Mouse (Mus musculus) kidney, postnatal 0 days (tissue): Measurements from ENCODE around the gene Cyp3a59. TPM values are rescaled to one million over a fixed set of nuclear protein-coding genes. Genes with fewer than 3 reads are reported as not detected.
A peak's percentile ranks its signal among the peaks of the same experiment; 100 is the strongest.
"Not testable (repeated sequence)": the region's sequence is repeated elsewhere in the genome, so short reads cannot be mapped to it uniquely, and the experiment has no call there.

ENCODE experiments used
- ATAC-seq: fragments of 200-750 bp; cut with Nextera tagmentation; replicated peaks from 2 replicates; pipeline ENCODE4 v1.8.0; 2017; ENCODE audit warnings: low read depth, moderate number of reproducible peaks, moderate TSS enrichment, moderate library complexity; ENCODE audit not compliant: low FRiP score
- DNase-seq: peaks from one replicate; pipeline ENCODE4 v3.0.0-alpha.2; 2016; ENCODE audit warnings: low spot score
- H3K27ac ChIP-seq: fragments of 300-500 bp; sonication (generic); 2 replicates; pipeline ENCODE4 v1.5.1; 2014; ENCODE audit warnings: mild to moderate bottlenecking
- H3K27me3 ChIP-seq: fragments of 300-500 bp; sonication (generic); 2 replicates; pipeline ENCODE4 v1.6.1; 2014; ENCODE audit warnings: low read length, mixed read lengths; ENCODE audit not compliant: insufficient read depth
- H3K36me3 ChIP-seq: fragments of 300-500 bp; sonication (generic); 2 replicates; pipeline ENCODE4 v1.6.1; 2014; ENCODE audit warnings: low read length, mixed read lengths; ENCODE audit not compliant: insufficient read depth
- H3K4me1 ChIP-seq: fragments of 300-500 bp; sonication (generic); replicated peaks from 2 replicates; pipeline ENCODE4 v1.6.1; 2014; ENCODE audit warnings: antibody characterized with exemption, low read length, mixed read lengths; ENCODE audit not compliant: insufficient read depth
- H3K4me2 ChIP-seq: fragments of 300-500 bp; sonication (generic); 2 replicates; pipeline ENCODE4 v1.6.1; 2014; ENCODE audit warnings: mild to moderate bottlenecking, low read length, moderate library complexity, mixed read lengths
- H3K4me3 ChIP-seq: fragments of 300-500 bp; sonication (generic); replicated peaks from 2 replicates; pipeline ENCODE4 v1.5.1; 2014; ENCODE audit warnings: low read depth, low read length
- H3K9ac ChIP-seq: fragments of 300-500 bp; sonication (generic); 2 replicates; pipeline ENCODE4 v1.6.1; 2014; ENCODE audit warnings: low read depth, low read length
- H3K9me3 ChIP-seq: fragments of 300-500 bp; sonication (generic); replicated peaks from 2 replicates; pipeline ENCODE4 v1.6.1; 2016; ENCODE audit warnings: low read length, inconsistent platforms, mixed read lengths
- CTCF ChIP-seq: IDR thresholded peaks from 2 replicates; pipeline ENCODE4 v1.5.1; 2016; ENCODE audit warnings: antibody characterized with exemption, low read depth, mild to moderate bottlenecking, moderate library complexity
- WGBS: fragments of 180-500 bp; shearing (Covaris S2); extraction: QIAGEN DNeasy Blood & Tissue Kit; methylation state at CpG from one replicate; pipeline ENCODE4 v1.1.7; 2014; 5-methylcytosine and 5-hydroxymethylcytosine counted together
- polyA plus RNA-seq: library from polyadenylated mRNA; unstranded; fragments of >200 nt; fragmentation: Nextera tagmentation; extraction: Ambion mirVana; gene quantifications from 2 replicates; pipeline ENCODE4 v1.2.1, GENCODE M21; 2015

Cyp3a59 gene
- not detected in 2 replicates for polyA plus RNA-seq

DNA sequence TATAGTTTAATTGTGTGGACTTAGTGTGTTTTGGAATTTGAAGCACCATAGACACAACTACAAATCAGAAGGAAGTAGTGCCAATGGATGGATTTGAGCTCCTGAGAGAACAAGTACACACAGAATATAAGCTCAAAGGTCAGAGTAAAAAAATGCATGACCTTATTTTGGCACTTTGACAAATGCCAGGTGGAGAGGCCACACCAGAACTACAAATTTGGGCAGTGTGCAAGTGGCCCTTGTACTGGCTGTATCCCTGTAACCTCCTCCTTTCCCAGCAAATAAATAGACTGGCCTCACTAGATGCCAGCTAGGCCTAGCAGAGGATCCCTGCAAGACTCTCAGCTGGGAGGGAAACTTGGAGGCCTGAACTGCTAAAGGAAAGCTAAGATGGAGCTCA lies at the start of gene Cyp3a59:
TSS of gene Cyp3a59 (plus strand) at position 313 of the 400 bp plus-strand sequence.
- not testable (repeated sequence) for H3K9me3 ChIP-seq, H3K27me3 ChIP-seq, DNase-seq, H3K36me3 ChIP-seq, H3K4me2 ChIP-seq, H3K4me3 ChIP-seq, H3K4me1 ChIP-seq, H3K9ac ChIP-seq, ATAC-seq, H3K27ac ChIP-seq

DNA sequence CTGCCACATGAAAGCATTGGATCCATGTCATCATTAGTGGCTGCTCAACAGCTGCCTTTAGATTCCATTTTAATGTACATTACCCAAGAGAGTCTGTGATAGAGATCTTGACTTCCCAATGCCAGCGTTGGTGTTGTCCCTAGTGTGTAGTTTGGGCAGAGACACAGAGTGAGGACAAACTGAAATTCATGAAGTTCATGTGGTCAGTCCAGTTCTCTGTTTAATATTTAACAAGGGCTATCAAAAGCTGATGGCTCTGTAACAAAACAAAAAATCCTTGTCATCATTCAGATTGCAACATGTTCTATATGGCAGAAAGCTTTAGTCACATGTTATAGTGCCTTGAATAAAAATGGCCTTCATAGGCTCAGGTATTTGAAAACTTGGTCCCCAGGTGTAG lies 9.0 kb upstream of the Cyp3a59 start:
- no peak overlapping the region for H3K4me2 ChIP-seq
- 64% methylated on average over 1 of the region's 1 CpGs for whole genome bisulfite sequencing
- no peak for TF ChIP-seq CTCF
- no peaks in the 10 kb centered on the region for H3K27me3 ChIP-seq
- no peaks in the 10 kb centered on the region for H3K36me3 ChIP-seq
- ATAC-seq (no peak), DNase-seq (no peak)
- no peaks in the 10 kb centered on the region for H3K4me1 ChIP-seq
- H3K27ac ChIP-seq: no peak overlapping the region
- H3K4me3 ChIP-seq: no peak overlapping the region
- no peaks in the 10 kb centered on the region for H3K9me3 ChIP-seq
- no peak overlapping the region for H3K9ac ChIP-seq

DNA sequence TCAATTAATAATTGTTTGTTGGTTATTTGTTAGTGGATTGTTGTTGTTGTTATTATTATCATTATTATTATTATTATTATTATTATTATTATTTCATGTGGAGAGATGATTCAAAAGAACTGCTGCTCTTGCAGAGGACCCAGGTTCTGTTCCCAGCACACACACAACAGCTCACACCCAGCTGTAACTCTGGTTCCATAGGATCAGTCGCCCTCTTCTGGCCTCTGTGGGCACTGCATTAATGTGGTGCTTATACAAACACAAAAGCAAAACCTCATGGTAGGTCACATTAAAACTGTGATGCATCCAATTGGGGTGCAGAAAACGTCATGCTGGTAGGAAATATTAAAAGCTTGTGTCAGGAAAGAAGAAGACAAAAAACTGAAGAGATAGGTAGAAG lies 68.8 kb downstream of the Cyp3a59 start:
- H3K4me1 ChIP-seq: no peaks in the 10 kb centered on the region
- no peak overlapping the region for H3K27ac ChIP-seq
- no peaks in the 10 kb centered on the region for H3K9me3 ChIP-seq
- H3K27me3 ChIP-seq: no peaks in the 10 kb centered on the region
- DNase-seq: no peak
- no peak overlapping the region for H3K4me3 ChIP-seq
- H3K9ac ChIP-seq: no peak overlapping the region
- H3K4me2 ChIP-seq: no peak overlapping the region
- WGBS: 40% methylated on average over 2 of the region's 2 CpGs
- TF ChIP-seq CTCF: peak; percentile 27; the same call in 1 of the 2 replicates
- no peak for ATAC-seq
- H3K36me3 ChIP-seq: no peaks in the 10 kb centered on the region

DNA sequence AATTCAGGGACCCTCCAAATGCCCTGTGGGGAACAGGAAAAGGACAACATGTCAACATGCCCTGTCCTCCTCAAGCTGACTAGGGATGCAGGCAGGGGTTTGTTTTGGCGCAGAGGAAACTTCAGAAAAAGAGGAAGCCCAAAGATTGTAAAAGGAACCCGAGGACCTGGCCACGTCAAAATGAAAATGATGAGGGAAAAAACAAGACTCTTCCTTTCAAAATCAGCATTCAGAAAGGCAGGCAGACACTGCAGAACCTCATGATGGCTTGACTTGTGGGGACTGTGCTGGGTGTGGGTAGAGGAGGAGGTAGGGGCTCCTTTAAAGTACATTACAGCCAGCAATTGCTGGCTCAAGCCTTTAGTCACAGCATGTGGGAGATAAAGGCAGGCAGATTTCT lies 71.4 kb downstream of the Cyp3a59 start:
- Histone ChIP-seq H3K4me1 (no peaks in the 10 kb centered on the region), H3K27me3 (no peaks in the 10 kb centered on the region), H3K9ac (no peak overlapping the region), H3K4me2 (no peak overlapping the region), H3K27ac (no peak overlapping the region), H3K9me3 (no peaks in the 10 kb centered on the region), H3K4me3 (no peak overlapping the region), H3K36me3 (no peaks in the 10 kb centered on the region)
- ATAC-seq (no peak), DNase-seq (no peak)
- TF ChIP-seq CTCF: no peak
- WGBS: 61% methylated on average over 3 of the region's 3 CpGs

DNA sequence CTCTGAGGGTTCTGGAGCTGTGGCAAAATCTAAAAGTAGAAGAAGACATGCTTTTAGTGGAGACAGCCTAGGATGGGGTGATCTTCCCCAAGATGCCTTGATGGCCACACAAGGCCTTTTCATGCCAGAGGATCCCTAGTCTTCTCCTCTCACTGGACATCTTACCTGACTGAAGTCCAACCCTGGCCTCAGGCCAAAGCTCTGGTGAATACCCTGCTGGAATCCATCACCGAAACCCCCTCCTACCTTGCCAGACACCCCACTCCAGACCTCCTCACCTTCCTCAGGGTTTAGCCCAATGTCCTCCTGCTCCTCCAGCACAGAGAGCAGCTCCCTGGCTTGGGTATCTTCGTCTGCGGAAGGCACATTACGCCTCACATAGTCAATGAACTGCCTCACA lies 79.3 kb downstream of the Cyp3a59 start:
- 91% methylated on average over 4 of the region's 4 CpGs for WGBS
- not testable (repeated sequence) for DNase-seq, ATAC-seq

DNA sequence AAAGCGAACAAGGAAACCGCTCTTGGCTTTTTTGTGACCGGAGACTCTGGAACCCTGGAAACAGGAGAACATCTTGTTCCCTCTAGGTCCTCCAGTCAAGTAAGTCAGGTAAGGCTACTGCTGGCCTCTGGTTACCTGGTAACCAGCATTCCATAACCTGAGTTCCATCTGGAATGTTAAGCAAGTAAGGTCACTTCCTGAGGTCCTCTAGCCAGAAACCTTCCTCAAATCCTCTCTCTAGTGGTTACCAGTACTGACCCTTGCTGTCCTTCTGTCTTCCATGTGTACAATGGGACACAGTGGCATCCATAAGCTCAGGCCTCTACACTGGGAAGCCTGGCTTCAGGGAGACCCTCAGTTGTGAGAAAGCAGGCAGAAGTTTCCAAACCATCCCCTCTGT lies 81.4 kb downstream of the Cyp3a59 start, which contains the start of gene Gm5565:
TSS of gene Gm5565 (minus strand) at position 101 of the 400 bp plus-strand sequence.
- DNase-seq, H3K27me3 ChIP-seq, H3K36me3 ChIP-seq, H3K9ac ChIP-seq, H3K27ac ChIP-seq, H3K4me1 ChIP-seq, H3K4me2 ChIP-seq, H3K9me3 ChIP-seq, H3K4me3 ChIP-seq, ATAC-seq: not testable (repeated sequence)
- 96% methylated on average over 3 of the region's 3 CpGs for WGBS

More for the DNA sequence above, 79.3 kb downstream of the Cyp3a59 start:
- H3K4me1 ChIP-seq, H3K4me2 ChIP-seq, H3K36me3 ChIP-seq, H3K27ac ChIP-seq, H3K27me3 ChIP-seq, H3K9me3 ChIP-seq, H3K9ac ChIP-seq, H3K4me3 ChIP-seq: not testable (repeated sequence)

Other genes starting within 250 kb of the Cyp3a59 start
- gene Cyp3a11, start 199.3 kb upstream of the Cyp3a59 start, polyA plus RNA-seq: 0.08 and 0.18 TPM in 2 replicates
- 0.12 and 0.23 TPM in 2 replicates for gene Cyp3a25, start 69.6 kb upstream of the Cyp3a59 start, polyA plus RNA-seq
- not detected in 2 replicates for gene Gm5565, start 81.3 kb downstream of the Cyp3a59 start, polyA plus RNA-seq
- gene Gm6309, start 91.5 kb downstream of the Cyp3a59 start, polyA plus RNA-seq: not detected in 2 replicates
- gene 1700001J03Rik, start 106.0 kb downstream of the Cyp3a59 start, polyA plus RNA-seq: 0.26 and 0.32 TPM in 2 replicates
- 54.6 and 63.2 TPM in 2 replicates for gene Rnf6, start 142.3 kb downstream of the Cyp3a59 start, polyA plus RNA-seq
- 18.1 and 18.6 TPM in 2 replicates for gene Cdk8, start 152.0 kb downstream of the Cyp3a59 start, polyA plus RNA-seq